Mouse (Mus musculus) CD4-positive naive resting alpha-beta T cell, adult 57 days (primary cell): ENCODE results near the gene Ctr9. TPM values are rescaled to one million over a fixed set of nuclear protein-coding genes. Genes with fewer than 3 reads are reported as not detected.

Source experiments
- total RNA-seq: library from RNA; stranded (reverse); gene quantifications from one replicate; pipeline ENCODE4 v1.2.4, GENCODE M21; 2023

The Ctr9 gene
- total RNA-seq: 57.0 TPM

GRCm38 (mm10) chr7:111028281-111029045 lies at the start of gene Ctr9:
Ctr9 (plus strand) TSS chr7:111028951.

GRCm38 (mm10) chr7:110982053-110982705 lies 46.6 kb upstream of the Ctr9 start, which contains the start of gene Mrvi1:
Mrvi1 (minus strand) TSS chr7:110982461.

GRCm38 (mm10) chr7:111082822-111083732 lies 54.3 kb downstream of the Ctr9 start, which contains the start of gene Eif4g2:
Eif4g2 (minus strand) TSS chr7:111083030.

Other genes with a start within 250 kb of the Ctr9 start
- 13.3 TPM for gene Rnf141, start 184.5 kb upstream of the Ctr9 start, total RNA-seq
- not detected for gene Lyve1, start 165.7 kb upstream of the Ctr9 start, total RNA-seq
- 2.0 TPM for gene Mrvi1, start 46.5 kb upstream of the Ctr9 start, total RNA-seq
- gene Eif4g2, start 54.1 kb downstream of the Ctr9 start, total RNA-seq: 1,364 TPM